Mouse (Mus musculus) left cerebral cortex, postnatal 36 days (tissue): Measurements from ENCODE around the gene Rarres1. TPM values are rescaled to one million over a fixed set of nuclear protein-coding genes. Genes with fewer than 3 reads are reported as not detected.

Source experiments
- DNase-seq, 2 experiments: peaks; one replicate each; pipeline ENCODE4 v3.0.0; 2021 to 2022; ENCODE audit warnings: low spot score in 2 of 2, mixed read lengths in 1 of 2
- intact Hi-C: fragments of 180-260 bp; cut with DNase I; formaldehyde crosslinking; loops from one replicate; pipeline ENCODE4 v1.15.1; 2025
- total RNA-seq, 2 experiments: library from RNA; stranded (reverse); gene quantifications; 2 replicates each; pipeline ENCODE4 v1.2.3; 2021

Gene Rarres1
- total RNA-seq, 2 experiments from 2014 or later: 1.9 to 2.0 TPM

GRCm38 (mm10) chr3:67429999-67430380, 85.3 kb downstream of the Rarres1 start, which contains the start of gene Gfm1:
TSS of gene Gfm1 (plus strand) at chr3:67430096.
- DNase-seq: peak; percentile 88 to 89
- intact Hi-C loops: no loop called here

DNA sequence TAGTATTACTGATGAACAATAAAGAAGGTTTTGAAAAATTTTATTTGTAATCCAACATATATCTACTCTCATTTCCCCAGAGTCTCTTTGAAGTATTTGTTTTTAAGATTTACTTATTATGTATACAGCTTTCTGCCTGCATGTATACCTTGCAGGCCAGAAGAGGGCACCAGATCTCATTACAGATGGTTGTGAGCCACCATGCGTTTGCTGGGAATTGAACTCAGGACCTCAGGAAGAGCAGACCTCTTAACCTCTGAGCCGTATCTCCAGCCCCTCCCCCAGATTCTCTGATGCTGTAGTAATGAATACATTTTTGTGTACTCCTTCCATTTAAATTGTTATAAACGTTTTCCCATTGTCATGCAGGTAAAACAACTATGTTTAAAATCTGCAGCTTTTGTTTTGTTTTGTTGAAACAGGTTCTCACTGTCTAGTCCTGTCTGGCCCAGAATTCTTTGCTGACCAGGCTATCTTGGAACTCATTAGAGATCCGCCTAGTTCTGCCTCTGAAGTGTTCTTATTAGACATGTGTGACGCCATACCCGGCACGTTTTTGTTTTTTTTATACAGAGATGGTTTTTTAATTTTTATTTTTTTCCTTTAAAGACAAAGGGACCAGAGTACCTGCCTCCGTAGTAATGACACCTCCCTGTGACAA, 85.9 kb downstream of the Rarres1 start:
- intact Hi-C loops: no loop called here
- no peak for DNase-seq

Other genes starting within 250 kb of the Rarres1 start
- gene Mlf1, start 141.4 kb downstream of the Rarres1 start, total RNA-seq: 1 to 10 TPM in 1 of 2 experiments, under 1 TPM in 1; 1.00 to 1.2 TPM
- not detected for gene Gm17402, start 140.4 kb downstream of the Rarres1 start, total RNA-seq
- 10 to 100 TPM; 50.9 to 52.1 TPM for gene Gfm1, start 85.4 kb downstream of the Rarres1 start, total RNA-seq
- 10 to 100 TPM; 34.9 to 39.4 TPM for gene Lxn, start 51.6 kb downstream of the Rarres1 start, total RNA-seq
- gene Mfsd1, start 67.2 kb upstream of the Rarres1 start, total RNA-seq: 10 to 100 TPM; 32.5 to 37.4 TPM